Comparison of ENCODE assay signal across 21 mouse cellular contexts in genomic region chr1:193459735-193460134, GRCm38 (mm10).
DNase-seq lines count a peak whose midpoint lies in the region; ATAC-seq and TF ChIP-seq lines count a peak whose summit lies in the region.
"Had no signal": no experiment of that assay in that cellular context is flagged by ENCODE, and none has a peak within 500 bp of the region (broad histone marks: within the 10 kb centered on the region; RNA-seq: fewer than 3 reads in every experiment).

No protein-coding gene starts in this region.

- H3K27me3 ChIP-seq in heart, embryonic 13.5 days (replicated peaks): no peaks in the 10 kb centered on the region
- no peaks in the 10 kb centered on the region for H3K27me3 ChIP-seq in heart, adult 2 months (ENCODE audit: control insufficient read depth, insufficient read depth, low read length)
- no peaks in the 10 kb centered on the region for H3K27me3 ChIP-seq in hindbrain, postnatal 0 days (ENCODE audit: insufficient read depth, low read length)
- no peaks in the 10 kb centered on the region for H3K27me3 ChIP-seq in hindbrain, embryonic 11.5 days (ENCODE audit: control insufficient read depth, insufficient read depth, low read length)
- H3K27me3 ChIP-seq: liver, embryonic 12.5 days; midbrain, embryonic 15.5 days had no signal

- H3K4me1 ChIP-seq in heart, embryonic 13.5 days: peaks cover 24% of the 10 kb centered on the region
- no peaks in the 10 kb centered on the region for H3K4me1 ChIP-seq in heart, adult 2 months (ENCODE audit: control insufficient read depth, insufficient read depth, low read length)
- H3K4me1 ChIP-seq in hindbrain, postnatal 0 days (ENCODE audit: insufficient read depth, low read length): no peaks in the 10 kb centered on the region
- no peaks in the 10 kb centered on the region for H3K4me1 ChIP-seq in hindbrain, embryonic 11.5 days (replicated peaks; ENCODE audit: control insufficient read depth, insufficient read depth, low read length)
- H3K4me1 ChIP-seq: liver, embryonic 12.5 days; midbrain, embryonic 15.5 days had no signal

- no peak for TF ChIP-seq POLR2A in heart, adult 2 months (IDR thresholded peaks at IDR 0.05; ENCODE audit: insufficient read depth, low read depth, low read length)

- no peaks in the 10 kb centered on the region for H3K36me3 ChIP-seq in heart, embryonic 13.5 days
- H3K36me3 ChIP-seq in heart, adult 2 months (ENCODE audit: control insufficient read depth, insufficient read depth, low read length): no peaks in the 10 kb centered on the region
- no peaks in the 10 kb centered on the region for H3K36me3 ChIP-seq in hindbrain, postnatal 0 days (ENCODE audit: insufficient read depth, low read length)
- no peaks in the 10 kb centered on the region for H3K36me3 ChIP-seq in hindbrain, embryonic 11.5 days (ENCODE audit: control insufficient read depth, insufficient read depth, low read length)
- H3K36me3 ChIP-seq: liver, embryonic 12.5 days; midbrain, embryonic 15.5 days had no signal

- no peaks in the 10 kb centered on the region for H3K9me3 ChIP-seq in heart, embryonic 13.5 days
- no peaks in the 10 kb centered on the region for H3K9me3 ChIP-seq in hindbrain, postnatal 0 days (ENCODE audit: low read length)
- H3K9me3 ChIP-seq in hindbrain, embryonic 11.5 days (ENCODE audit: control insufficient read depth, low read length): no peaks in the 10 kb centered on the region
- H3K9me3 ChIP-seq: liver, embryonic 12.5 days; midbrain, embryonic 15.5 days had no signal

- intact Hi-C loops in heart, adult 2 months (cut with DNase I): no loop called here

- no peak overlapping the region for H3K4me3 ChIP-seq in heart, embryonic 13.5 days
- no peak overlapping the region for H3K4me3 ChIP-seq in heart, adult 2 months
- H3K4me3 ChIP-seq in hindbrain, postnatal 0 days (ENCODE audit: low read length): no peak overlapping the region
- no peak overlapping the region for H3K4me3 ChIP-seq in hindbrain, embryonic 11.5 days (ENCODE audit: low read depth, low read length)
- H3K4me3 ChIP-seq: erythroblast, embryonic 14.5 days; liver, embryonic 12.5 days; midbrain, embryonic 15.5 days had no signal

- no peak; the same call in 1 of the 2 replicates for ATAC-seq in heart, embryonic 13.5 days (ENCODE audit: extremely low read depth, insufficient number of reproducible peaks, low FRiP score, low TSS enrichment)
- ATAC-seq in hindbrain, postnatal 0 days: no peak
- no peak for ATAC-seq in hindbrain, embryonic 11.5 days (ENCODE audit: low FRiP score)
- ATAC-seq: liver, embryonic 12.5 days; midbrain, embryonic 15.5 days had no signal

- peak; percentile 45 to 60 for DNase-seq in cerebellum, postnatal 14 days
- DNase-seq in cerebellum, adult 8-10 months: no peak
- DNase-seq in heart, adult 2 months: no peak
- DNase-seq in hindbrain, postnatal 0 days (ENCODE audit: low spot score): peak; percentile 47
- DNase-seq in hindbrain, embryonic 11.5 days (ENCODE audit: low spot score): no peak
- peak; percentile 37 for DNase-seq in brain, adult 2 months (ENCODE audit: low read depth, low spot score)
- DNase-seq in adrenal gland, postnatal 25 days: no peak
- DNase-seq: adrenal gland, adult 8-10 months; cerebellum, adult 9-11 months; embryo, embryonic 11 days; gastrocnemius, postnatal 25 days; kidney, adult 11 months; layer of hippocampus, postnatal 36 days; spleen, adult 18-20 months; thymus, adult 2 months had no signal

- H3K4me2 ChIP-seq in heart, embryonic 13.5 days: no peak overlapping the region
- no peak overlapping the region for H3K4me2 ChIP-seq in hindbrain, postnatal 0 days (ENCODE audit: low read depth, low read length)
- H3K4me2 ChIP-seq in hindbrain, embryonic 11.5 days (replicated peaks; ENCODE audit: low read depth, low read length): no peak overlapping the region
- H3K4me2 ChIP-seq: hindbrain, embryonic 14.5 days; liver, embryonic 12.5 days; midbrain, embryonic 15.5 days had no signal

- 47% methylated on average over 5 of the region's 5 CpGs for WGBS in heart, embryonic 13.5 days
- 40% methylated on average over 5 of the region's 5 CpGs for WGBS in heart, adult 2 months
- 41% methylated on average over 5 of the region's 5 CpGs for WGBS in hindbrain, postnatal 0 days
- 80% methylated on average over 5 of the region's 5 CpGs for WGBS in hindbrain, embryonic 11.5 days

- TF ChIP-seq EP300 in heart, adult 2 months (IDR thresholded peaks at IDR 0.05; ENCODE audit: insufficient read depth, low read depth, low read length): no peak

- 0 out of 2 replicates have a peak overlapping the region, but pooled peaks have one; percentile 8 for H3K9ac ChIP-seq in heart, embryonic 13.5 days
- H3K9ac ChIP-seq in heart, adult 2 months (ENCODE audit: low read depth, low read length): no peak overlapping the region
- H3K9ac ChIP-seq in hindbrain, postnatal 0 days (replicated peaks; ENCODE audit: low read length): no peak overlapping the region
- no peak overlapping the region for H3K9ac ChIP-seq in hindbrain, embryonic 11.5 days (ENCODE audit: low read depth, low read length)
- H3K9ac ChIP-seq: hindbrain, embryonic 14.5 days; liver, embryonic 12.5 days; midbrain, embryonic 15.5 days had no signal

- H3K79me2 ChIP-seq in heart, adult 2 months (replicated peaks; ENCODE audit: control insufficient read depth, insufficient read depth, low read length): no peaks in the 10 kb centered on the region

- H3K27ac ChIP-seq in heart, embryonic 13.5 days (replicated peaks): no peak overlapping the region
- H3K27ac ChIP-seq in heart, adult 2 months: no peak overlapping the region
- no peak overlapping the region for H3K27ac ChIP-seq in hindbrain, postnatal 0 days
- H3K27ac ChIP-seq in hindbrain, embryonic 11.5 days (ENCODE audit: low read depth, low read length): no peak overlapping the region
- H3K27ac ChIP-seq: hindbrain, embryonic 14.5 days; kidney, postnatal 0 days; liver, embryonic 12.5 days; midbrain, embryonic 15.5 days had no signal

- no peak for TF ChIP-seq CTCF in heart, adult 2 months (IDR thresholded peaks at IDR 0.05)
- TF ChIP-seq CTCF in hindbrain, postnatal 0 days (IDR thresholded peaks at IDR 0.05; ENCODE audit: low read depth): no peak

Comparison
In these comparisons a context has a peak if more than half of its experiments do, and no peak if none do; other contexts are left out.
1. DNase-seq: peak in cerebellum, postnatal 14 days (2 of 2), hindbrain, postnatal 0 days (single experiment) and brain, adult 2 months (single experiment); none in cerebellum, adult 8-10 months (single experiment), heart, adult 2 months (0 of 2), hindbrain, embryonic 11.5 days (single experiment) and adrenal gland, postnatal 25 days (single experiment).